Mouse (Mus musculus) megakaryocyte, embryonic 14.5 days (primary cell): ENCODE measurements around the gene Khdc1a. TPM values are rescaled to one million over a fixed set of nuclear protein-coding genes. Genes with fewer than 3 reads are reported as not detected.
"Not testable (repeated sequence)": the region's sequence is repeated elsewhere in the genome, so short reads cannot be mapped to it uniquely, and the experiment has no call there.

Experiments used
- H3K27me3 ChIP-seq: replicated peaks from 2 replicates; pipeline ENCODE3; 2012; ENCODE audit warnings: inconsistent platforms
- H3K36me3 ChIP-seq: replicated peaks from 2 replicates; pipeline ENCODE3; 2012; ENCODE audit warnings: low read length, inconsistent platforms, mixed read lengths
- H3K4me1 ChIP-seq: 2 replicates; pipeline ENCODE4 v1.6.1; 2012; ENCODE audit warnings: inconsistent platforms
- H3K4me3 ChIP-seq: replicated peaks from 2 replicates; pipeline ENCODE3; 2012; ENCODE audit warnings: moderate library complexity, mild to moderate bottlenecking, inconsistent platforms
- H3K9me3 ChIP-seq: 2 replicates; pipeline ENCODE4 v1.6.1; 2012; ENCODE audit warnings: inconsistent platforms
- FLI1 ChIP-seq: IDR thresholded peaks from 2 replicates; pipeline ENCODE4 v1.6.1; 2012; ENCODE audit warnings: low read length, inconsistent platforms, mixed read lengths
- GATA1 ChIP-seq: IDR thresholded peaks from 3 replicates; pipeline ENCODE4 v1.6.1; 2012; ENCODE audit warnings: mixed read lengths, low read length, inconsistent platforms, borderline replicate concordance
- polyA plus RNA-seq: library from polyadenylated mRNA; stranded (reverse); fragments of >175 nt; gene quantifications from 2 replicates; pipeline ENCODE4 v1.2.3, GENCODE M21; 2012; ENCODE audit warnings: low replicate concordance; ENCODE audit not compliant: insufficient read depth

The Khdc1a gene
- not detected in 2 replicates for polyA plus RNA-seq

DNA sequence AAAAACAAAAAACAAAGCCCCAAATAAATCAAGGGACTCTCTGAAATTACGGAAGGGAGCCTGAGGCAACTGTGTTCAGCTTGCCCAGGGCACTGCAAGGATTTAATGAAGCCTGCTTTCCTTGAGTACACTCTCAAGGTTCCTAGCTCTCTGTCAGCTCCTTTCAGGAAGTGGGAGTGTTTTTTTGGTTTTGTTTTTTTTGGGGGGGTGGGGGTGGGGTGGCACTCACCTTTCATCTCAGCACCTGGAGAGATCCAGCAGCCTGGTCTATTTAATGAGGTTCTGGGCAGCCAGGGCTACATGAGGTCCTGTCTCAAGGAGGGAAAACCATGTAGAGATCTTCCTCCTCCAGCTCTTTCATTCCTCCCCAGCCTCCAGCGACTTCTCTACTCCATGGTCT is at the start of gene Khdc1a:
Khdc1a (plus strand) TSS at position 301 of the 400 bp plus-strand sequence.
- TF ChIP-seq FLI1: no peak
- TF ChIP-seq GATA1: no peak
- H3K36me3 ChIP-seq: no peaks in the 10 kb centered on the region

DNA sequence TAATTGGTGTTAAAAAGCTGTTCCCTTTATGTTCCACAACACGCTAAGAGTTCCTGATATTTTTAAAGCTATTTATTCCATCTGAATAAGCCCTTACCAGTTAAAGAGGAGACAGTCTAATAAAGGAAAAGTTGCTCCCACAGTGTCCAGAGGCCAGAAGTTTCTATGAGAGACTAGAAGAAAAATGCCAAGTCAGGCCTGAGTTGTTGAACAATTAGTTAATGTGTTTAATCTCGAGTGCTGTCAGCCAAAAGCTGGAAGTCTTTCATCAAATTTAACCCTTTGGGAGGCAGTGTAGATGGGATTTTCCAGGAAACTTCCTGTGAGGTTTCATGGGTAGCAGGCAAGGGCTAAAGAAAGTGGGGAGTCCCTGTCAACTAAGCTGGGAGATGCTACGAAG is 49.6 kb upstream of the Khdc1a start:
- TF ChIP-seq FLI1 (no peak), GATA1 (no peak)
- Histone ChIP-seq H3K36me3 (no peaks in the 10 kb centered on the region), H3K4me1 (no peaks in the 10 kb centered on the region), H3K27me3 (no peaks in the 10 kb centered on the region), H3K4me3 (no peak overlapping the region), H3K9me3 (no peaks in the 10 kb centered on the region)

More for the DNA sequence above, at the start of gene Khdc1a:
- H3K4me3 ChIP-seq: no peak within 1 kb of the TSS
- no peaks in the 10 kb centered on the region for H3K4me1 ChIP-seq
- H3K27me3 ChIP-seq: no peaks in the 10 kb centered on the region
- no peaks in the 10 kb centered on the region for H3K9me3 ChIP-seq

DNA sequence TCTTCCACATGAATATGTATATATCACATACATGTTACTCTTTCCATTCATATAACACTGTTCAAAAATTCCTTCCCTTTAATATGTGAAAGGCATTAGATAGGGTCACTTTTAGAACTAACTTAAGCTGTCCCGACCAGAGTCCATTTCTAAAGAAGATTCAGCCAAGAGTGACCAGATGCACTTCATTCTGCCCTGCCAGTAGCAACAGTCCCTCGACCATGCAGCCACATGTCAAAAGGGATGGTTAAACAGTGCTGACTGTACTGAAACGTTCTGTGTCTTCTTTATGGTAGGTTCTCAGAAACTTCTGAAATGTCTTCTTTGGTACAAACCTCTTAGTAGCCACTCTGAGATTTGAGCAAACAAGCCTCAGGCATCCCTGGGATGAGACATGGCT is 47.8 kb upstream of the Khdc1a start:
- H3K27me3 ChIP-seq: no peaks in the 10 kb centered on the region
- H3K4me3 ChIP-seq: no peak overlapping the region
- H3K4me1 ChIP-seq: no peaks in the 10 kb centered on the region
- H3K36me3 ChIP-seq: no peaks in the 10 kb centered on the region
- no peaks in the 10 kb centered on the region for H3K9me3 ChIP-seq
- TF ChIP-seq FLI1 (no peak), GATA1 (no peak)

DNA sequence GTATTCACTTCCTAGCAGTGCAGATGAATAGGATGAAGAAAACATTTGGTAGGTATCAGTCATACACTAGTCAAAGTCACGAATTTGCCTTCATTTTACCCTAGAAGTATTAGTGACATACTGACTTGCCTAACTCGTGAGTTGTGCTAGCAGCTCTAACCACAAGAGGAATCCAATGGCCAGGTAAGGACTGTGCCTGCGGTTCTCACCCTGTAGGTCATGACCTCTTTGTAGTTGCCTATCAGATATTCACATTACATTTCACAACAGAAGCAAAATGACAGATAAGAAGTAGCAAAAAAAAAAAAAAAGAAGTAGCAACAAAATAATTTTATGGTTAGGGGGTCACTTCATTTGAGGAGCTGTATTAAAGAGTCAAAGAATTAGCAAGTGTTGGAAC is 45.3 kb upstream of the Khdc1a start:
- Histone ChIP-seq H3K9me3 (no peaks in the 10 kb centered on the region), H3K36me3 (no peaks in the 10 kb centered on the region), H3K4me3 (no peak overlapping the region), H3K27me3 (no peaks in the 10 kb centered on the region), H3K4me1 (no peaks in the 10 kb centered on the region)
- TF ChIP-seq FLI1 (no peak), GATA1 (no peak)

DNA sequence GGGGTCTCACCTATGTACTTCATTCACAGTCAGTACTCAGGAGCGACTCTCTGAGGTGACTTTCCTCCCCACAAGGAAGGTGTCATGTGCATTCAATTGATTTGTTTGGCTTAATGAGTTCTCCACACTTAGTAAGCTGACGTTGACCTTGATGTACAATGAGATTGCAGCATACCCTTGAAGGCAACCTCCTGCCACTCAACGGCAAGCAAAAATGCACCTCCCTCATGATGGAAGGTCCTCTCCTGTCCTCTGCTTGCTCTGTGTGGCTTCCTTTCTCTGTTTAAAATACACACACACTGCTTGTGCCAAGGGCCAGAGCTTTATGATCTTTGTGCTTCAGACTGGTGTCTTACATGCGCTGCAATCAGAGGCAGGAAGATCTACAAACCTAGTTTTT is 44.8 kb upstream of the Khdc1a start:
- Histone ChIP-seq H3K4me1 (no peaks in the 10 kb centered on the region), H3K9me3 (no peaks in the 10 kb centered on the region), H3K27me3 (no peaks in the 10 kb centered on the region), H3K4me3 (no peak overlapping the region), H3K36me3 (no peaks in the 10 kb centered on the region)
- no peak for TF ChIP-seq GATA1
- TF ChIP-seq FLI1: no peak

DNA sequence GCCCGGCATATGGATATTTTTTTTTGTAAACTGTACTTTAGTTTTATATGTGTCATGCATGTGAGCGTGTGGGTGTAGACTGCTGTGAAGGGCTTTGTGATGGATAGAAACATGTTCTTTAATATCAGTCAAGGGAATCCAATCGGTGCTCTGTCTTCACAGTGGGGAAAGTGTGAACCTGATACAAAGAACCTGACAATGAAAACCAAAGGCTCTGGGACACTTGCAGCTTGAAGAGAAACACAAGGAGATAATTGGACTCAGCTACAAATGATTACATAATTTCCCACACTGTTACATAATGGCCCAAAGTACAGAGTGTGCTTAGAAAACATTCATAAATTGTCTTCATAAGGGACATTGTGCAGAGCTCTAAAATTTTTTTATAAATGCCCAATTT is 44.0 kb upstream of the Khdc1a start:
- H3K27me3 ChIP-seq: no peaks in the 10 kb centered on the region
- TF ChIP-seq GATA1 (no peak), FLI1 (no peak)
- H3K9me3 ChIP-seq: no peaks in the 10 kb centered on the region
- no peaks in the 10 kb centered on the region for H3K4me1 ChIP-seq
- no peak overlapping the region for H3K4me3 ChIP-seq
- no peaks in the 10 kb centered on the region for H3K36me3 ChIP-seq

DNA sequence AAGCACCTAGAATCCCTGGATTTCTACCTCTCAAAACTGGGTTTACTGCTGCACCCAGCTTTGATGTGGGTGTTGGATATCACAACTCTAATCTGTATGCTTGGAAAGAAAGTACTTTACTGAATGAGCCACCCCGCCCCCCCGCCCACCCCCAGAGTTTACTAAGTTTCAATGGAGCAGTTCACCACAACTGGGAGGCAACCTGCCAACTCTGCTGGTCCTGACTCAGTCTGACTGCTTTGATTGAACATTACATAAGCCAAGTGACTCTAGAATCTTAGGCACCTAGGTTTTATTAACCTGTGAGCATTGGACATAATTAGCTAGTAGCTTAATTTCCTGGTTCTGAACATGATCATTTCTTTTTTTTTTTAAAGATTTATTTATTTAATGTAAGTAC is 35.1 kb upstream of the Khdc1a start:
- TF ChIP-seq GATA1: no peak
- no peak for TF ChIP-seq FLI1
- no peaks in the 10 kb centered on the region for H3K4me1 ChIP-seq
- no peaks in the 10 kb centered on the region for H3K9me3 ChIP-seq
- H3K4me3 ChIP-seq: no peak overlapping the region
- H3K27me3 ChIP-seq: no peaks in the 10 kb centered on the region
- H3K36me3 ChIP-seq: no peaks in the 10 kb centered on the region

DNA sequence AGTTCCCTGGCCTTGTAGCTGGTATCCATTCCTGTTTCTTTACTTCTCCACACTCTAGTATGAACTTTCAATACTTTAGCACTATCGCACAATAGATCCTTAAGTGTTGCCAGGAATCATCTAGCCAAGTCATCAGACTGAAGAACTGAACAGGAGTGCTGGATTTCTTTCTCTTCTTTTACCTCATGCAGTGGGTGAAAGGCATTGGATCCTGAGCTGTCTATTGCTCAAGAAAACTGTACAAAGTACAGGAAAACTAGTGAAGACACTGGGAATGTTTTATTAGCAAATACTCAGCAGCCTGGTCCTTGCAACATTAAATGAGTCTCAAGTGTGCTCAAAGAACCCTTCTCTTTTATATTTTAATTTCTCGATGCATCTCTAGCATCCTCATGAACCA is 33.7 kb upstream of the Khdc1a start:
- H3K4me1 ChIP-seq: no peaks in the 10 kb centered on the region
- H3K27me3 ChIP-seq: no peaks in the 10 kb centered on the region
- TF ChIP-seq GATA1 (no peak), FLI1 (no peak)
- H3K9me3 ChIP-seq: 0 out of 2 replicates have a peak, but pooled peaks cover 2% of the 10 kb centered on the region
- H3K36me3 ChIP-seq: no peaks in the 10 kb centered on the region
- no peak overlapping the region for H3K4me3 ChIP-seq

DNA sequence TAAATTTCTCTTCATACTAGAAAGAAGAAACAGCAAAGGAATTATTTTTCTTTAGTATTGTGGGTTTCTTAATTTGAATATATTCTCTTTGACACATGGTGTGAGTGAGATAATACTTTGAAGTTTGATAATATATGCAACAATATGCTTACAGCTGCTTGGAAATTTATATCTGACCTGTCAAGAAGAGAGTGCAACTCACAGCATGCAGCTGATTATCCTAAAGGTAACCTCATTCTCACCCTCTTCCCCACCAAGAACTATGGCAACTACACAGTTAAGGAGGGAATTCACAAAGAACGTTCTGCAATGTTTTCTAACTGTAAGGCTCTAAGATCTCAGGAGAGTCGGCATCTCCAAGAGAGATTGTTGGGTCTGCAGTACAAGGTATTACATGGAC is 33.1 kb upstream of the Khdc1a start:
- no peaks in the 10 kb centered on the region for H3K4me1 ChIP-seq
- no peak for TF ChIP-seq FLI1
- no peak for TF ChIP-seq GATA1
- 0 out of 2 replicates have a peak, but pooled peaks cover 2% of the 10 kb centered on the region for H3K9me3 ChIP-seq
- H3K27me3 ChIP-seq: no peaks in the 10 kb centered on the region
- H3K4me3 ChIP-seq: no peak overlapping the region
- no peaks in the 10 kb centered on the region for H3K36me3 ChIP-seq

DNA sequence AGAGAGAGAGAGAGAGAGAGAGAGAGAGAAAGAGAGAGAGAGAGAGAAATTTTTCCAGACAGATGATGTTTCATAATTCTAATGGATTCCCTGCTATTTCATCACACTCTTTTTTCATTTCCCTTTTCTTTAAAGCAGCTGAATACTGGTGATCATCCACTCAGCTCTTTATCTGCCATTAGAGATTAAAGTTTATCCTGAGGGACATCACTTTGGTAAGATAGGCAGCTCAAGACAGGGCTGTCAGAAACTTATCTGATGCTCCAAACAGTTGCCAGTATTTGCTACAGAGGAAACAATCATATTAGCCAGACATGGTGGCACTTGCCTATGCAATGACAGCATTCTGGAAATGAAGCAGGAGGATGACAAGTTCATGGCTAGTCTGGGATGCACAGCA is 31.2 kb upstream of the Khdc1a start:
- Histone ChIP-seq H3K4me3 (no peak overlapping the region), H3K36me3 (no peaks in the 10 kb centered on the region), H3K9me3 (0 out of 2 replicates have a peak, but pooled peaks cover 2% of the 10 kb centered on the region), H3K4me1 (no peaks in the 10 kb centered on the region), H3K27me3 (no peaks in the 10 kb centered on the region)
- TF ChIP-seq FLI1 (no peak), GATA1 (no peak)

DNA sequence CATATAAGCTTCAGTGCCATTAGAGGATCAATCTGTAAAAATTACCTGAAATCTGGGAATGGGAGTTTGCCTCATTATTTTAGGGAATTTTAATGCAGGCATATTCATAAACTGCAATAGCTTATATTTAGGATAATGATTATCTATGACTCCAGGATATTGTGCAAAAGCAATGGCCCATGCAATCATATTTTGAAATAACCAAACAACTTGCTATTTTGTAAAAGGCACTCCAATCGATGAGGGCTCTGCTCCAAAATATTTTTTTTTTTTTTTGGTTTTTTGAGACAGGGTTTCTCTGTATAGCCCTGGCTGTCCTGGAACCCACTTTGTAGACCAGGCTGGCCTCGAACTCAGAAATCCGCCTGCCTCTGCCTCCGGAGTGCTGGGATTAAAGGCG is 29.2 kb upstream of the Khdc1a start:
- H3K36me3 ChIP-seq, H3K4me3 ChIP-seq, H3K27me3 ChIP-seq, H3K9me3 ChIP-seq, H3K4me1 ChIP-seq: not testable (repeated sequence)

DNA sequence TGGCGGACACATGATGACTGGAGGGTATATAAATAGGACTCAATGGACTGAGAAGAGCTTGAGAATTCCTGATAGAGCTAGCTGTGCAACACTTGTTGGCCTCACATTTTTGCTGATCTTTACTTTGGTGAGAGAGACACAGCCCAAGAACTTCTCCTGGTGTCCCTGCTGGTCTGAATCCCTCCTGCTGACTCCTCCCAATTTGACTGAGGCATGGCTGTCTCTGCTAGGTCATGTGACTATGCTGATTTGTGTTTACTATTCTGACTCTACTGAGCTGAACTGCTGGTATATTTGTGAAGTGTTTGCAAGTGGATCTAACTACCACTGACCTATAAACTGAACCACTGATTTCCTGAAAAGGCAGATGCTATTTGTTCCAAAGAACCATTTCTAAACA is 27.8 kb upstream of the Khdc1a start:
- no peaks in the 10 kb centered on the region for H3K4me1 ChIP-seq
- peaks cover 2% of the 10 kb centered on the region; the same call in 1 of the 2 replicates for H3K9me3 ChIP-seq
- no peaks in the 10 kb centered on the region for H3K27me3 ChIP-seq
- no peaks in the 10 kb centered on the region for H3K36me3 ChIP-seq
- no peak for TF ChIP-seq GATA1
- no peak for TF ChIP-seq FLI1
- no peak overlapping the region for H3K4me3 ChIP-seq
